Mouse (Mus musculus): ENCODE results near the gene Tmem156. TPM values are rescaled to one million over a fixed set of nuclear protein-coding genes. Genes with fewer than 3 reads are reported as not detected.

The Tmem156 gene
- polyA plus RNA-seq, 1 experiment from 2014 or later = 11.4 TPM

DNA sequence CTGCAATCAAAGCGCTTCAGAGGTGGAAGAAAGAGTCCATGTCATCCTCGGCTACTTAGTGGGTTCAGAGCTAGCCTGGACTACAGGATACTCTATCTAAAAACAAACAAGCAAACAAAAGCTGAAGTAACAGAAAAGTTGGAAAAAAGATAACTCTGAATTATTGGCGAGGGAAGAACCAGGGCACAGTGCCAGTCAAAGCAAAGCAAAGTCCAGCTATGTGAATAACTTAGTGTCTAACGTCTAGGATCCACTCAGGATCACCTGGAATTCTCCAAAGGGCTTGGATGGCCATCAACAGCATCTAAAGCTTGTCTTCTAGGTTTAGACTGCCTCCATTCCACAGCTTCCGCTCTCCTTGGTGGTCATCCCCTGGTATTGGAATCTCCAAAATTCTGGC, 5.5 kb upstream of the Tmem156 start:
- no peak for DNase-seq (ENCODE audit: low spot score)

DNA sequence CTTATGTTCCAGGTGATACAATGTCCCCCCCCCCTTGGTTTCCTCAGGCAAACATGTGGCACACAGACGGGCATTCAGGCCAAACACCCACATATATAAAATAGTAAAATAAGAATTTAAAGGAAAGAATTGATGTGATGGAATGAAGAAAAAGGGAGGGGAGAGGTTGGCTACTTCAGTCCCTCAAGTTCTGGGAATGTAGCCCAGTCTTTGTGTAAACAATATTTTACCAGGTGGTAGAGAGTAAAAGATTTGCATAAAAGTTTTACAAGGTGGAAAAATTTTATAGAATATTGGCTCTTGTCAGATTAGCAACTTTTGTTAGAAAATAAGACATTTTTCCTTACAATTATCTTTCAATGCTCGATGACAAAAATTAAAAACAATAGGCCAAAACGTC, 4.9 kb upstream of the Tmem156 start:
- no peak for DNase-seq (ENCODE audit: low spot score)

DNA sequence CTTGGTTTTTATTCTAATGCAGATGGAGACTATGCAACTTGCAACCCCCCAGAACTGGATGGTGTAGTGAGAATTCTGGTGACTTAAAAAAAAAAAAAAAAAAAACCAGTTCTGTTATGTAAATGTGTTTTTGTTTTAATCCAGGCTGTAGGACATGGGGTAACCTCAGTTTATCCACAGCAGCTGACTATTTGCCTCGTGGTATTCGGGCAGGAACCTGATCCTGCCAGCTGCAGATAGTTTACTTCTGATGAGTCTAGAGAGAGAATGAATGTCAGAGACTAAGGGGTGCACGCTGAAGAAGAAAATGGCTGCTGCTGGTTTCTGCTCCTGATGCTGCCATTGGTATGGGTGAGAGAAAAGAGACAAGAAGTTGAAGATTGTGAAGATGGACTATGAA, 4.2 kb upstream of the Tmem156 start:
- no peak for DNase-seq (ENCODE audit: low spot score)

DNA sequence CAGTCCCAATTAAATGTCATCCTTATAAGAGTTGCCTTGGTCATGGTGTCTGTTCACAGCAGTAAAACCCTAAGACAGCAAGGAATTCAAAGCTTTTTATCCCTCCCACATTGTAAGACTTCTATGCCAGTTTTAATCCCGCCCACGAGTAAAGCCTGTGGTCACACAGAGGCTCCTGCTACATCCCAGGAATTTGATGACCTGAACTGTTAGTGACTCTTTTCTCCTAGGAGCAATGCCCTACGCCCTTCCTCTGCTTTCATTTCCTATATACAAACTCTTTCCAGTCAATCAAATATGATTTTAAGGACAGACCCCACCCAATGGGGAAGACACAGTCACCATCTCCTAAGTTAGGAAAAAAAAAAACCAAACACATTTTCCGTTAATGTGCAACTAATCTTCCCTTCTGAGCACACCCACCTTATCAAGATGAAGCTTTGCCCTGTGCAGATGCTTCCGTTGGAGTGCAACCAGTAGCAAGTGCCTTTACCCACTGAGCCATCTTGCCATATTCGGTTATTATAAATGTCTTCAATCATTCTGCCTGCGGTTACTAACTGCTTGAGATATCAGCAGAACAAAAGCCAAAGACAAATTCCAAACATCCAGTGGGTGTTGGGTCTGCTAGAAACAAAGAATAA, 3.1 kb upstream of the Tmem156 start:
- no peak for DNase-seq (ENCODE audit: low spot score)

DNA sequence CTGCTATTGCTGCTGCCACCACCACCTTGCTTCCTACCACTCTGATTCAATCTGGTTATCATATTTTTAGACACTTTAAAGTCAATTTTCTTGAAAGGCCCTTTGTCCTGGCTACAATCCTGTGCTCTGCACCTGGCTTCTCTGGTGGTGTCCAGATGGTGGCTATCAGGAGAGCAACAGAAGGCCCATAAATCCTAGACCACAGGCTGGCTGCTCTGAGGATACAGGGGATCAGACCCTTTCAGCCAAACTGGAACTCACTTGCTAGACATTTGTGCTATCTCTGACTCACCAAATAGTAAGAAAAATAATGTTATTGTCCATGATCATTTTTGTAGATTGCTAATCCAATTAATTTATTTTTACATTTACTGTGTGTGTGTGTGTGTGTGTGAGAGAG, 1.8 kb upstream of the Tmem156 start:
- no peak for DNase-seq (ENCODE audit: low spot score)

DNA sequence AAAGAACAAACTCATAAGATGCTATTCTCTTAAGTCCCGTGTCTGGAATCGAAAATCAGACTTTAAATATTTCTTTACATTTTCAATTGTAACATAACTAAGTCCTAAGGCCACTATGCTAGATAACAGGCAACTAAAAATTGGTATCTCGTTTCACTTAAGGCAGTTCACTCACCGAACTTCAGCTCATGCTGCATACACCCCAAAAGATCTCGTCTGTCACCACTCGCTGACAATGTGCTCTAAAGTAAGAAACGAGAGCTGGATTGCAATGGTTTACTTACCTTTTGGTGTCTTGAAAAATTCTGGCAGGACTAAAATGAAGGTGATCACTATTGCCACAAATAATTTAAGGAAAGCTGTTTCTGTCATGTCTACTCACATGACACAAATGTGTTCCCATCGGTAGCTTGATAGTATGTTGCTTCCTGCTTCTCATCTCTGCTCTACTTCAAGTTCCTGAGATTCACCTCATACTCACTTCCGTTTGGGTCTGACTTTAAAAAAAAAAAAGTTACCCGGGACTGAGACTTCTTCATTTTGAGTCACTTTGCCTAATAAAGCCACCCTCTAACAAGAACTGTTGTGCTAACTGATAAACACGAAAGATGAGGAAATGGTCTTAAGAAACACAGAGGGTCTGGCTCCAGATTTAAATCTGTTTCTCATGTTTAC, 611 bp downstream of the Tmem156 start:
- peak; percentile 60 for DNase-seq (ENCODE audit: low spot score)

DNA sequence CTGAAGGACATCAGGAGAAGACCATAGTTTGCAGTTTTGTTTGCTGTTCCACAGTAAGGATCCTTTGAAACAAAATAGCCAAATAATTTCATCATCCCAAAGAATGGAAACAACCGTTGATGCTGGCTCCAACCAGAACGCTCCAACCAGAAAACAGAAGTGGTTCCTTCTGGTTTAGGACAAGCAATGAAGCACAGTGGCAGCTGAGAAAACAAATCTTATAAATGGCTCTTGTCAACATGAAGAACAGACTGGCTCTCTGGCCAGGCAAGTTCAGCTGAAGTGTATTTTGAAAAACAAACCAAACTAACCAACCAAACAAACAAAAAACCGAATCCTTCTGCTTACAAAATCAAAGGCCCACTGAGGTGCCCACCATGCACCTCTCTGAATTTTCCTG, 2.2 kb downstream of the Tmem156 start:
- DNase-seq (ENCODE audit: low spot score) = no peak

DNA sequence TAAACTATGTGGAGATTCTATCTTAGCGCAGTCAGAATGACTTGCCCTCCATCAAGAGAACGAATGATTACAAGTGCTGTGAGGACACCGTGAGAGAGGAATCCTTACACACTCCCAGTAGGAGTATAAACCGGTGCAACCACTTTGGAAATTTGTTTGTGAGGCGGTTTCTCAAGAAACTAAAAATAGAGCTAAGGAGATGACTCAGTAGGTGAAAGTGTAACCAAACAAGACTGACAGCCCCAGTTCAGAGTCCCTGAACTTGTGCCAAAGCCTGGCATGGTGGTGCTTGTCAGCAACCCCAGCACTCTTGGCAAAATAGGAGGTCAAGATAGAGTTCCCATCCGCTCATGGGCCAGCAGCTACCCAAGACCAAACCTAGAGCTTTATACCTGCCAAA, 5.4 kb downstream of the Tmem156 start:
- no peak for DNase-seq (ENCODE audit: low spot score)

DNA sequence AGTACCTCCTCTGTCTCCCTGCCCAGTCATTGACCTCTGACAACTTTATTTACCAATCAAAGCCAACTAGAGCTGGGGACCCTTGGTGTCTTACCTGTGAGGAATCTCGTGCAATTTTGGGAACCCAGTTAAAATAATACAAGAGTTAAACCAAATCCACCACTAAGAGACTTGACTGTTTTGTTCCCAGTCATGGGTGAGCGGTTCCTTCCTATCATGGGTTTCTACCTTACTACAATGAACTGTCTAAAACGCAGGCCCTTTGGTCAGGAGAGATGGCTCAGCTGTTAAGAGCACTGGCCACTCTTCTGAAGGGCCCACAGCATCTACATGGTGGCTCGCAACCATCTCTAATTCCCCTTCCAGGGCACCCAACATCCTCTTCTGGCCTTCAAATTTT, 10.1 kb downstream of the Tmem156 start:
- DNase-seq (ENCODE audit: low spot score) = no peak

DNA sequence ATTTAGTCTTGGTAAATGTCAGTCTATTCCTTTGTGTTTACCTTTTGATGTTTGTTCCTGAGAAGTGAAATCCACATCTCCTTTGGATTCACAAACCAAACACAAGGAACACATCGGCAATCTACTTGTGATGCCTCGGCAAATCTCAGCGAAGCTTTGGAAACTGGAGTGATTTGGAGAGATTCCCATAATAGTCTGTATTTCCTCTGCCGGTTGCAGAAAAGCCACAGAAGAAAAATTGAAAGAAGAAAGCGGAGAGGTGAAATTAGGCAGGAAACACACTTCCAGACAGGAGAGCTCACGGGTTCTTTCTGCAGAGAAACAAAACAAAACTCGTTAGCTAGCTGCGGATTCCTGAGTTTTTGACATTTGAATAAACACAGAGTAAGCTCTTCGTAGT, 12.1 kb downstream of the Tmem156 start:
- DNase-seq (ENCODE audit: low spot score) = no peak

DNA sequence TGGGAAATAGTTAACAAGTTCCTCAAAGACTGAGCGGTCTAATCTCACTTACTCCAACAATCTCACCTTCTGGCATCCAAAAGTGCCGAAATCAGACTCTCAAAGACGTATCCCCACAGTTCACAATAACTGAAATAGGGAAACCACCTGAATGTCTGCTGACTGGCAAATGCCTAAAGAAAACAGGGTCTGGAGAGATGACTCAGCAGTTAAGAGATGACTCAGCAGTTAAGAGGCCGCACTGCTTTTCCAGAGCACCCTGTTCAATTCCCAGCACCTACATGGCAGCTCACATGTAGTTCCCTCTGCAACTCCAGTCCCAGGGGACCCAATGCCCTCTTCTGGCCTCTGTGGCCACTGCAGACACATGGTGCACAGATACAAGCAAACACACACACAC, 13.9 kb downstream of the Tmem156 start:
- DNase-seq (ENCODE audit: low spot score) = no peak

DNA sequence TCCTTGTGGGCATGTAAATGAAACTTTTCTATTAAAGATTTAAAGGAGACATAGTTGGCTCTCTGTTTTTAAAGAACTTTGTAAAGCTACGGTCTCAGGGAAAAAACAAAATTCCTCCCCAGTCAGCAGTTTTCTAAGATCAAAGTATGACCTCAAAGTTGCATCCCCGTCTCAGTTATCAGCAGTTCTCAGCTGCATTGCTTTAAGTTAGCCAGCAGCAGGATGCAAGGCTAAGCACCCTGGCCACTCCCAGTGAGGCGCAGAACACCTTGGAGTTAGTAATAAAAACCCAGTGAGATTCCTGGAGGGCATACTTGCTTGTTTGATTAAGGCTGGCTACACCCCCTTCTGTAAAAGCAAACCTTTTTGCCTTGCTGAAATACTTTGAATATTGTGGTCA, 15.2 kb downstream of the Tmem156 start:
- no peak for DNase-seq (ENCODE audit: low spot score)

DNA sequence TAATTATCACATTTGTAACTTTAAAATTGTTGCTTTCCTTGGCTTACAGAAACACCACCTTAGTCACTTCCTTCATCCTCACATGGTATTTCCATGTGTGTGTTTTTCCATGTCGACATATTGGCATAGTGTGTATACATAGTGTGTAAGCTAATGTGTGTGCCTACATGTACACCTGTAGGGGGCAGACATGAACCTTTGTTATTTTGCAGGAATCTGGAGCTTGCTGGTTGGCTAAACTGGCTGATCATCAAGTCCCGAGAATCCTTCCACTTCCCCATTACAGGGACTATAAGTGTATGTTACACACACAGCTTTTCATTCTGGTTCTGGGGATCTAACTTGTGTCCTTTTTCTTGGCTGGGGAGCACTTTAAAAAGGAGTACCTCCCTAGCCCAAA, 15.8 kb downstream of the Tmem156 start:
- no peak for DNase-seq (ENCODE audit: low spot score)

DNA sequence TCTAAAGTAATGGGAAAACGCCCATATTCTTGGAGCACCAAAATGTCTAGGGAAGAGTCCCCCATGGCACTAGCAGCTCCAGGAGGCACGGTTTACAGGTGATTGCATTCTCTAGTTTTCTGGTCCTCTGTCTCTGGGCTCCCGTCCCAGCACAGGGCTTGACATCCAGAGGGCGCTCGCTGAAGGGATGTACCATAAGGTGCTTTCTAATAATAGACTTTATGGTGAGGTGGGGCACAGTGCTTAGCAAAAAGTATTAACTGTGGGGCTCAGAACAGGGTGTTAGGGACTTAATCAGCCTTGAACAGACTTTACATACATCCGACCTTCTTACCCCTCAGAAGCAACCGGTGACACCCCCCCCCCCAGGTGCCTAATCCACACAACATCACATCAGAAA, 17.2 kb downstream of the Tmem156 start:
- no peak for DNase-seq (ENCODE audit: low spot score)

DNA sequence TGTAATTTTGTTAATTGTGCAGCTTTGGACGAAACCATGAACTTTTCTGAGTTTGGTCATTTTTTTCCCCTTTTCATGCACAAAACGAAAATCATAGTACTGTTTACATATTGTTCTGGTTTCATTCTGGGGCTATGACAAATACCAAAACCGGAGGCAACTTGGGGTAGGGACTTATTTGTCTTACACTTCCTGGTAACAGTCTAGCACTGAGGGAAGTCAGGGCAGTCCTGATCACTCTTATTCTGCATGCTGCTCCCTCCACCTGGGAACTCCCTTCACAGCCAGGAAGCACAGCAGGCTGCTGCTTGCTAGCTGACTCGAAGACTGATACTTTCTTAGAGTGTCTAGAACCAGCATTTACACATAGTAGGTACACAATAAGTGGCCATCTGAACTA, 18.7 kb downstream of the Tmem156 start:
- no peak for DNase-seq (ENCODE audit: low spot score)

DNA sequence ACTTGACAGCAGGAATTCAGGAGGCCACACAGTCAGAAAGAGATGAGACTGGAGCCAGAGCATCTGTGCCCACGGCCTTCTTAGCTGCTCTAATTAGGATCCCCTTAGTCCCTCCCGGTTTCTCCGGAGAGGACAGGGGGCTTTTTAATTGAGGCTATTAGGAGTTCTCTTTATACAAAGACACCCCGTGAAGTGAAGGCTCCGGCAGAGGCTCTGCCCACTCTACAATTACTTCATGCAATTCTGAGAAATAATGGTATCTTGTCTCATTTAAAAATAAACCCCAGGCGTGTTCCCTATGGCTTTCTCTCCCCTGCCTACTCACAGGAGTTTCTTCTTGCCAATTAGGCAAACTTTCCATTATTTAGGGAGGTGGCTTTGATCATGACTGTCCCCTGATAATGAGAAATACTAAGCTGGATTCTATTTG, 20.2 kb downstream of the Tmem156 start:
- DNase-seq (ENCODE audit: low spot score) = no peak

DNA sequence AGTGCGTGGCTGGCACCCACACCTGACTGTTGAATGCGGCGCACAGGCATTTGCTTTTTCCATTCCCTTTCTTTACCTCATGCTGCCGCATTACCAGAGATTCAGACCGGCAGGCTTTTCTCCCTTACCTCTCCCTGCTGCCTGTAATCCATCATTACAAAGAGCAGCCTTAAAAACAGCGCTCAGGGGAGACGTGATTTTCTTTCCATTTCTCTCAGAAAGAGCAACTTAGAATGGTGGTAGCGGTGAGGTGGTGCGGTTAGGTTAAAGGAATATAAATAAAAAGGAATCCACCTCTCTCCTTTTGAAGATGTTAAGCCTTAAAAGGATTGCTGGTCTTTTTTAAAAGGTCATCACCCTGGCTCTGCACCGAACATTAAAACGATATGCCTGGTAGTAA, 22.1 kb downstream of the Tmem156 start:
- no peak for DNase-seq (ENCODE audit: low spot score)

DNA sequence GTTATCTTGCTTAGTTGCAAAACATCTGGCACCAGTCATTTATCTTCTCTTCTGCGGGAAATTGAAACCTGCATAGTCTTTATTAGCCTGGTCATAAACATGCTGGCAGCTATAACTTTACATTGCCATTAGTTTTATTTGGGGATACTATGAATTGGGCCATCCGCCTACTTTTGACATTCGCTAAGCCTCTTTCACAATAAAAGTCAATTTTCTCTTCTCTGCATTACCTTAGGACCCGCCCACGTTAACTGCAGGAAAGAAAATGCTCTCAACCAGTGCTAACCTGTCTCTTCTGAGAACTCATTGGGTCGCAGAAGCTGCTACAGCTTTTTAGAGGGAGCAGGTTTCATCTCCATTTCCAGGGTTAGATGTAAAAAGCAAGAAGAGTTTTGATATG, 23.8 kb downstream of the Tmem156 start:
- no peak for DNase-seq (ENCODE audit: low spot score)

DNA sequence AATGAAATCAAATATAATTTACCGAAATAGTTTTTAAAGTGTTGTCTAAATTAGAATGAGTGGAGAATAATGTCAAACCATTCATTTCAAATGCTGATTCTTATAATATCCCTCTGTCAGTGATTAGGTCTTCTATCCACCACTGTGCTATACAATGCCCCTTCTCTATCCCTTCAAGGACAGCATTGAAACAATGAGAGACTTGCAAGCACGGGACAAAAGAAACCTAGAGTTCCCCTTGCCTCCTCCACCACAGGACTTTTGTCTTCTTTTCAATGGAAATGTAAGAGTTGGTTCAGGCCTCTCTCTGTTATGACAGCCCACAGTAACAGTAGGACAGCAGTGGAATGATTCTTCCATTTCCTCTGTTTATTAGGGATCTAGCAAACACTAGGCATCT, 28.7 kb downstream of the Tmem156 start:
- DNase-seq (ENCODE audit: low spot score) = no peak

DNA sequence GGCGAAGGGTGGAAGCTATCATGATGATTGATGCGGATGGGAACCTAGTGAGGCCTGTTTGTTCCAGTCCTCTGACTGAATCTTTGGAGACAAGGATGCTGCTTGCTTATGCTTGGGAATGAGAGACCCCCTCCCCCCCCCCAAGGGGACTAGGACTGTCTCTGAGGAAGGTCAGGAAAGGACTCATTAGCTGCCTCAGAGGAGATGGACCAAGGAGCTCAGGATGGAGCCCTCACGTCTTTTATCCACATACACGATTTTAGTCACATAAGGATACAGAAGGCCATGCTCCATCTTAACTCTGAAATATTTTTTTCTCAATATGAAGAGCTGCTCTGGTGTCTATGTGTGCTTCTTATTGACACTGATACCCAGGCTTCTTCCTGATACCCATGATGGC, 29.7 kb downstream of the Tmem156 start:
- DNase-seq (ENCODE audit: low spot score) = no peak

DNA sequence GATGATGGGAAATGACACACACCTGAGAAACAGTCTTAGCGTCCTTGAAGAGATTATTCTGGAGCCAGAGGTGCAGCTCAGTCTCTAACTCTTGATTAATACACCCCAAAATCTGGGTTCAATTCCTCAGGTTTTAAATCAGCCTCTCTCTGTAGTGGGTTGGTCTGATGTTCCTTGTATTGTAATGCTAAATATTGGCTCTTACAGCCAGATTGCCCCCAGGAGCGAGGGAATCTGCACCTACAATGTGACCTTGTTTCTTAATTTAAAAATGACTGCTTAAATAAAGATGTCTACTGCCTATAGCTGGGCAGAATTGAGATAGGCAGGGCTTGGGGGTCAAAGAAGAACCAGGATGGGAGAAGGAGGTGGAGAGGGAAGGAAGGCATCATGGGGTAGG, 32.1 kb downstream of the Tmem156 start:
- no peak for DNase-seq (ENCODE audit: low spot score)

DNA sequence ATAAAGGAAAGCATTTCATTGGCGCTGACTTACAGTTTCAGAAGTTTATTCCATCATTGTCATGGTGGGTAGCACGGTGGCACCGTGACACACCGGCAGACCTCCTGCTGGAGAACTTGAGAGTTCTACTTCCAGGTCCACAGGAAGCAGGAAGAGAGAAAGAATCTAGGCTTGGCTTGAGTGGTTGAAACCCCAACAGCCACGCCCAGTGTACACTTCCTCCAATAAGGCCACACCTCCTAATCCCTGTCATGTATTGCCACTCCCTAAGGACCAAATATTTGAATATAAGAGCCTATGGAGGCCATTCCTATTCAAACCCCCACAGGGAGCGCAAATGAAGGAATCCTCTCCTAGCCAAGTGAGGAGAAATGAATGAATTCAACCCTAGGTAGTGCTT, 34.3 kb downstream of the Tmem156 start:
- DNase-seq (ENCODE audit: low spot score) = no peak

DNA sequence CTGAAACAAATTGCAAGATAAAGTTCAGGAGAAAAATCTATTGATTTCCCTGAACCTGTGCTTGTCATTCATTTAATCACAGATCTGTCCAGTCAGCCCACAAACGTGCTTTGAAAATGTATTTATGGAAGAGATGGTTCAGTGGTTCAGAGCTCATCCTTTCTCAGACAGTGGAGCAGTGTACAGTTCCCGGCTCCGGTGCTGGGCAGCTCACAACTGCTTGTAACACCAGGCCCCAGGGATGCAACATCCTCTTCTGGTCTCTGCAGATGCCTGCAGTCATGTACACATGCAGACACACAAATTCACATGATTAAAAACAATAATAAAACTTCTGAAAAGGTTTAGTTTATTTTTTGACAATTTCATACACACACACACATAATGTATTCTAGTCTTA, 40.4 kb downstream of the Tmem156 start:
- DNase-seq (ENCODE audit: low spot score) = no peak

DNA sequence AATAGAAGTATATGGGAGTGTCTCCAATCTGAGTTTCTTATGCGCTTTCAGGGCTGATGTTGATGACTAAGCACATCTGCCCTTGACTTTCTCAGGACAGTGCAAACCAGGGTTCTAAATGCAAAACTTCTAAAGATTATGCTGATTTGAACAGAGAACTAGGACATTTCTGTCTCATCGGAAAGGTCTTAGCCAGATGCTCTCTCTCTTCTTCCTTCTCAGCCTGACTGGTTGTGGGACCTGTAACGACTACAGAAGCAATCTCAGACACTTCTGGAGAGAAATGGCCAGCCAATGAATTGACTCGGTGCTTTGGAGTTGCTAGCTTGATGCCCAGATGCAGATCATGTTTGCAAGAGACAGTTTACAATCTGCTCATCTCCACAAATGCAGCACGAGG, 42.1 kb downstream of the Tmem156 start:
- no peak for DNase-seq (ENCODE audit: low spot score)

Measured in thymus, postnatal 0 days (tissue).